Mouse (Mus musculus) neural tube, embryonic 11.5 days (tissue): ENCODE data around the gene Tpbgl. TPM values are rescaled to one million over a fixed set of nuclear protein-coding genes. Genes with fewer than 3 reads are reported as not detected.

Experiments used
- ATAC-seq: fragments of 200-750 bp; cut with Nextera tagmentation; 2 replicates; pipeline ENCODE4 v1.8.0; 2017; ENCODE audit warnings: moderate number of reproducible peaks, mild to moderate bottlenecking, moderate TSS enrichment, moderate library complexity; ENCODE audit not compliant: insufficient read depth, low FRiP score, low TSS enrichment
- DNase-seq: peaks from one replicate; pipeline ENCODE4 v3.0.0-alpha.2; 2015; ENCODE audit warnings: low spot score
- H3K27ac ChIP-seq: fragments of 300-500 bp; sonication (generic); 2 replicates; pipeline ENCODE4 v1.5.1; 2014; ENCODE audit warnings: low read depth, mild to moderate bottlenecking, low read length
- H3K27me3 ChIP-seq: fragments of 300-500 bp; sonication (generic); 2 replicates; pipeline ENCODE4 v1.6.1; 2014; ENCODE audit warnings: mild to moderate bottlenecking, low read length, mixed read lengths; ENCODE audit not compliant: control insufficient read depth, insufficient read depth
- H3K36me3 ChIP-seq: fragments of 300-500 bp; sonication (generic); 2 replicates; pipeline ENCODE4 v1.6.1; 2014; ENCODE audit warnings: mild to moderate bottlenecking, low read length, moderate library complexity, mixed read lengths; ENCODE audit not compliant: control insufficient read depth, insufficient read depth
- H3K4me1 ChIP-seq: fragments of 300-500 bp; sonication (generic); 2 replicates; pipeline ENCODE4 v1.6.1; 2014; ENCODE audit warnings: low read length, mixed read lengths; ENCODE audit not compliant: control insufficient read depth, insufficient read depth
- H3K4me2 ChIP-seq: fragments of 300-500 bp; sonication (generic); 2 replicates; pipeline ENCODE4 v1.6.1; 2014; ENCODE audit warnings: low read depth, mild to moderate bottlenecking, moderate library complexity
- H3K4me3 ChIP-seq: fragments of 300-500 bp; sonication (generic); 2 replicates; pipeline ENCODE4 v1.5.1; 2014; ENCODE audit warnings: low read depth, low read length
- H3K9ac ChIP-seq: fragments of 300-500 bp; sonication (generic); 2 replicates; pipeline ENCODE4 v1.6.1; 2014; ENCODE audit warnings: mild to moderate bottlenecking, low read length
- H3K9me3 ChIP-seq: fragments of 300-500 bp; sonication (generic); 2 replicates; pipeline ENCODE4 v1.6.1; 2016; ENCODE audit warnings: low read length; ENCODE audit not compliant: control insufficient read depth
- WGBS: fragments of 180-500 bp; shearing (Covaris S2); extraction: QIAGEN DNeasy Blood & Tissue Kit; methylation state at CpG from one replicate; pipeline ENCODE4 v1.1.7; 2014; 5-methylcytosine and 5-hydroxymethylcytosine counted together
- polyA plus RNA-seq: library from polyadenylated mRNA; unstranded; fragments of >200 nt; fragmentation: Nextera tagmentation; extraction: Ambion mirVana; gene quantifications from 2 replicates; pipeline ENCODE4 v1.2.1, GENCODE M21; 2014

The Tpbgl gene
- polyA plus RNA-seq, 1 experiment from 2014 or later, result 1.4 TPM

- H3K9me3 ChIP-seq, result no peaks in the 10 kb centered on the region
- DNase-seq (no peak), ATAC-seq (no peak)
- 12% methylated on average over 3 of the region's 3 CpGs for WGBS
- H3K4me3 ChIP-seq, result no peak overlapping the region
- H3K36me3 ChIP-seq, result no peaks in the 10 kb centered on the region
- H3K27me3 ChIP-seq, result no peaks in the 10 kb centered on the region
- H3K4me2 ChIP-seq, result no peak overlapping the region
- H3K4me1 ChIP-seq, result 0 out of 2 replicates have a peak, but pooled peaks cover 2% of the 10 kb centered on the region
- no peak overlapping the region for H3K9ac ChIP-seq
- H3K27ac ChIP-seq, result no peak overlapping the region
Observed at GRCm38 (mm10) chr7:99618860-99619259, 8.0 kb downstream of the Tpbgl start.

GRCm38 (mm10) chr7:99618264-99618663 lies 8.6 kb downstream of the Tpbgl start:
- 78% methylated on average over 2 of the region's 2 CpGs for WGBS
- no peak overlapping the region for H3K27ac ChIP-seq
- H3K36me3 ChIP-seq, result no peaks in the 10 kb centered on the region
- no peak overlapping the region for H3K9ac ChIP-seq
- no peak overlapping the region for H3K4me3 ChIP-seq
- ATAC-seq, result no peak
- no peaks in the 10 kb centered on the region for H3K9me3 ChIP-seq
- DNase-seq, result no peak
- 0 out of 2 replicates have a peak, but pooled peaks cover 2% of the 10 kb centered on the region for H3K4me1 ChIP-seq
- H3K27me3 ChIP-seq, result no peaks in the 10 kb centered on the region
- H3K4me2 ChIP-seq, result no peak overlapping the region

- Histone ChIP-seq H3K9ac (no peak overlapping the region), H3K4me1 (no peaks in the 10 kb centered on the region), H3K4me3 (no peak overlapping the region), H3K9me3 (no peaks in the 10 kb centered on the region), H3K36me3 (no peaks in the 10 kb centered on the region), H3K27me3 (no peaks in the 10 kb centered on the region), H3K27ac (no peak overlapping the region), H3K4me2 (no peak overlapping the region)
- ATAC-seq (no peak), DNase-seq (no peak)
- WGBS, result 62% methylated on average over 2 of the region's 2 CpGs
Observed at GRCm38 (mm10) chr7:99607632-99608031, 19.3 kb downstream of the Tpbgl start.

- WGBS, result 65% methylated on average over 3 of the region's 3 CpGs
- H3K9me3 ChIP-seq, result no peaks in the 10 kb centered on the region
Observed at GRCm38 (mm10) chr7:99606766-99607165, 20.1 kb downstream of the Tpbgl start.

GRCm38 (mm10) chr7:99606303-99606702 lies 20.6 kb downstream of the Tpbgl start:
- H3K4me2 ChIP-seq, result no peak overlapping the region
- H3K4me1 ChIP-seq, result no peaks in the 10 kb centered on the region
- no peak overlapping the region for H3K4me3 ChIP-seq
- H3K9ac ChIP-seq, result no peak overlapping the region
- H3K9me3 ChIP-seq, result no peaks in the 10 kb centered on the region
- no peak for ATAC-seq
- H3K27me3 ChIP-seq, result no peaks in the 10 kb centered on the region
- no peaks in the 10 kb centered on the region for H3K36me3 ChIP-seq
- no peak overlapping the region for H3K27ac ChIP-seq
- 86% methylated on average over 11 of the region's 11 CpGs for WGBS
- no peak for DNase-seq

More at GRCm38 (mm10) chr7:99606766-99607165, 20.1 kb downstream of the Tpbgl start:
- H3K27ac ChIP-seq, result no peak overlapping the region
- no peaks in the 10 kb centered on the region for H3K36me3 ChIP-seq
- DNase-seq (no peak), ATAC-seq (no peak)
- H3K4me1 ChIP-seq, result no peaks in the 10 kb centered on the region
- H3K4me3 ChIP-seq, result no peak overlapping the region
- H3K27me3 ChIP-seq, result no peaks in the 10 kb centered on the region
- H3K4me2 ChIP-seq, result no peak overlapping the region
- no peak overlapping the region for H3K9ac ChIP-seq

GRCm38 (mm10) chr7:99605058-99605457 lies 21.8 kb downstream of the Tpbgl start:
- ATAC-seq, result no peak

GRCm38 (mm10) chr7:99603875-99604662 lies 22.8 kb downstream of the Tpbgl start:
- no peaks in the 10 kb centered on the region for H3K4me1 ChIP-seq
- 91% methylated on average over 8 of the region's 8 CpGs for whole genome bisulfite sequencing
- H3K9ac ChIP-seq, result no peak overlapping the region
- H3K36me3 ChIP-seq, result no peaks in the 10 kb centered on the region
- no peak for ATAC-seq
- no peak for DNase-seq
- H3K4me2 ChIP-seq, result no peak overlapping the region
- H3K9me3 ChIP-seq, result no peaks in the 10 kb centered on the region
- no peak overlapping the region for H3K4me3 ChIP-seq
- H3K27ac ChIP-seq, result no peak overlapping the region
- no peaks in the 10 kb centered on the region for H3K27me3 ChIP-seq

More at GRCm38 (mm10) chr7:99605058-99605457, 21.8 kb downstream of the Tpbgl start:
- H3K27ac ChIP-seq, result no peak overlapping the region
- WGBS, result 96% methylated on average over 2 of the region's 2 CpGs
- no peaks in the 10 kb centered on the region for H3K36me3 ChIP-seq
- DNase-seq, result no peak
- no peaks in the 10 kb centered on the region for H3K4me1 ChIP-seq
- no peak overlapping the region for H3K4me2 ChIP-seq
- no peak overlapping the region for H3K4me3 ChIP-seq
- H3K9me3 ChIP-seq, result no peaks in the 10 kb centered on the region
- H3K27me3 ChIP-seq, result no peaks in the 10 kb centered on the region
- no peak overlapping the region for H3K9ac ChIP-seq

GRCm38 (mm10) chr7:99598722-99599121 lies 28.2 kb downstream of the Tpbgl start:
- ATAC-seq, result no peak
- Histone ChIP-seq H3K9ac (no peak overlapping the region), H3K4me1 (no peaks in the 10 kb centered on the region), H3K9me3 (no peaks in the 10 kb centered on the region), H3K36me3 (no peaks in the 10 kb centered on the region), H3K27ac (no peak overlapping the region), H3K4me3 (no peak overlapping the region), H3K4me2 (no peak overlapping the region), H3K27me3 (no peaks in the 10 kb centered on the region)
- WGBS, result 75% methylated on average over 4 of the region's 4 CpGs
- DNase-seq, result no peak
